Mouse (Mus musculus) lung, postnatal 0 days (tissue): ENCODE results near the gene Fam13a. TPM values are rescaled to one million over a fixed set of nuclear protein-coding genes. Genes with fewer than 3 reads are reported as not detected.

ENCODE experiments used
- ATAC-seq: fragments of 200-750 bp; cut with Nextera tagmentation; 2 replicates; pipeline ENCODE4 v1.8.0; 2017; ENCODE audit warnings: moderate library complexity
- DNase-seq: peaks from one replicate; pipeline ENCODE4 v3.0.0-alpha.2; 2016; ENCODE audit warnings: low spot score
- H3K27ac ChIP-seq: fragments of 300-500 bp; sonication (generic); 2 replicates; pipeline ENCODE4 v1.5.1; 2014; ENCODE audit warnings: antibody characterized with exemption, mild to moderate bottlenecking, low read length, mixed read lengths
- H3K27me3 ChIP-seq: fragments of 300-500 bp; sonication (generic); replicated peaks from 2 replicates; pipeline ENCODE4 v1.6.1; 2014; ENCODE audit warnings: low read length, mixed read lengths; ENCODE audit not compliant: insufficient read depth
- H3K36me3 ChIP-seq: fragments of 300-500 bp; sonication (generic); 2 replicates; pipeline ENCODE4 v1.6.1; 2014; ENCODE audit warnings: low read length, mixed read lengths; ENCODE audit not compliant: insufficient read depth
- H3K4me1 ChIP-seq: fragments of 300-500 bp; sonication (generic); 2 replicates; pipeline ENCODE4 v1.6.1; 2014; ENCODE audit warnings: antibody characterized with exemption, low read depth, low read length, mixed read lengths; ENCODE audit not compliant: insufficient read depth
- H3K4me2 ChIP-seq: fragments of 300-500 bp; sonication (generic); replicated peaks from 2 replicates; pipeline ENCODE4 v1.6.1; 2014; ENCODE audit warnings: low read depth, mild to moderate bottlenecking, low read length, moderate library complexity, mixed read lengths
- H3K4me3 ChIP-seq: fragments of 300-500 bp; sonication (generic); 2 replicates; pipeline ENCODE4 v1.5.1; 2014; ENCODE audit warnings: low read depth, low read length
- H3K9ac ChIP-seq: fragments of 300-500 bp; sonication (generic); replicated peaks from 2 replicates; pipeline ENCODE4 v1.6.1; 2014; ENCODE audit warnings: low read depth, mild to moderate bottlenecking
- H3K9me3 ChIP-seq: fragments of 300-500 bp; sonication (generic); 2 replicates; pipeline ENCODE4 v1.6.1; 2016; ENCODE audit warnings: low read length, mixed read lengths
- CTCF ChIP-seq: IDR thresholded peaks from 2 replicates; pipeline ENCODE4 v1.5.1; 2016; ENCODE audit warnings: antibody characterized with exemption, mild to moderate bottlenecking
- EP300 ChIP-seq: IDR thresholded peaks from 2 replicates; pipeline ENCODE4 v1.6.1; 2016; ENCODE audit warnings: antibody characterized with exemption, mild to moderate bottlenecking, control low read depth
- WGBS: fragments of 180-500 bp; shearing (Covaris S2); extraction: QIAGEN DNeasy Blood & Tissue Kit; methylation state at CpG from one replicate; pipeline ENCODE4 v1.1.7; 2014; 5-methylcytosine and 5-hydroxymethylcytosine counted together
- polyA plus RNA-seq: library from polyadenylated mRNA; unstranded; fragments of >200 nt; fragmentation: Nextera tagmentation; extraction: Ambion mirVana; gene quantifications from 2 replicates; pipeline ENCODE4 v1.2.1, GENCODE M21; 2015

The Fam13a gene
- polyA plus RNA-seq, 1 experiment from 2014 or later, result 23.5 TPM

DNA sequence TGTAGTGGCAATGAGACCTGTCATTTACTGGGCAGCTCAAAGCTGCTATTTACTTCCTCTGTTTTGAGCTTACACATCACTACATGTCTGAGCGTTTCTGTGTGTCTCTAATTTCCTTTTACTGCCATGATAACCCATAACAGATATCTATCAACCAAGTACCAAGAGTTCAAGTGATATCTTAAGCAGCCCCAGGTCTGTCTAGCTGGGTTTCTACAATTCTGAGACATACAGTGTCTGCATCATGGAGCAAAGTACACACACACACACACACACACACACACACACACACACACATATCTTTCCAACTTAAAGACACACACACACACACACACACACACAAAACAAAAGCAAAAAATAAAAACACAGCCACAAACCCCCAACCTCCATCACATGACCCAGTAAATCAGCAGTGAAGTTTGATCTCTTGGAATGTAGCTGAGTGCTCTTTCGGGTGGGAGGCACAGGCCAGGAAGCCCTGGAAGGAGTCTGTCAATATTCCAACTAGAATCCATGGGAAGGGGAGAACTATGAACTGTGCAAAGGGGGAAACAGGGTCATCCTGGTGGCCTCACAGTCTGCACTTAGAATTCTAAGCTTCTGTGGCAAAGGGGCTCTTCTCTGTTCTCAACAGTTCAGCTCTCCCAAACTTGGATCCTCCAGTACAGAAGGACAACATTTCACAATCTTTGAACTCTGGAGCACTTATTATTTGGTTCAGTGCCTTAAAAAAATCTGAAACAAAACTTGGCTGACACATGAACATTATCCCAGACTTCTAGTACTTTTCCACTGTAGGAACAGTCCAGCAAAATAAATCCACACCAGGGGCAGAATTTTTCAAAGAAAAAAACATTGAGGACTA, 73.0 kb downstream of the Fam13a start:
- Histone ChIP-seq H3K27me3 (no peaks in the 10 kb centered on the region), H3K27ac (peak overlapping the region; percentile 60; the same call in 1 of the 2 replicates), H3K9me3 (no peaks in the 10 kb centered on the region), H3K9ac (no peak overlapping the region), H3K4me2 (no peak overlapping the region), H3K36me3 (peaks cover 14% of the 10 kb centered on the region; the same call in 1 of the 2 replicates), H3K4me3 (no peak overlapping the region), H3K4me1 (no peaks in the 10 kb centered on the region)
- peak; percentile 88 for ATAC-seq
- WGBS, result 34% methylated on average over 2 of the region's 2 CpGs
- DNase-seq, result peak; percentile 89
- TF ChIP-seq CTCF, result no peak
- peak; percentile 35; the same call in 1 of the 2 replicates for TF ChIP-seq EP300

- Histone ChIP-seq H3K4me1 (no peaks in the 10 kb centered on the region), H3K36me3 (peaks cover 9% of the 10 kb centered on the region; the same call in 1 of the 2 replicates), H3K9ac (no peak overlapping the region), H3K27me3 (no peaks in the 10 kb centered on the region), H3K4me3 (no peak overlapping the region), H3K27ac (no peak overlapping the region), H3K4me2 (no peak overlapping the region), H3K9me3 (no peaks in the 10 kb centered on the region)
- no peak for ATAC-seq
- no peak for DNase-seq
- 98% methylated on average over 1 of the region's 1 CpGs for WGBS
- no peak for TF ChIP-seq EP300
- no peak for TF ChIP-seq CTCF
These were observed 73.9 kb downstream of the Fam13a start for GRCm38 (mm10) chr6:58950410-58950809.

DNA sequence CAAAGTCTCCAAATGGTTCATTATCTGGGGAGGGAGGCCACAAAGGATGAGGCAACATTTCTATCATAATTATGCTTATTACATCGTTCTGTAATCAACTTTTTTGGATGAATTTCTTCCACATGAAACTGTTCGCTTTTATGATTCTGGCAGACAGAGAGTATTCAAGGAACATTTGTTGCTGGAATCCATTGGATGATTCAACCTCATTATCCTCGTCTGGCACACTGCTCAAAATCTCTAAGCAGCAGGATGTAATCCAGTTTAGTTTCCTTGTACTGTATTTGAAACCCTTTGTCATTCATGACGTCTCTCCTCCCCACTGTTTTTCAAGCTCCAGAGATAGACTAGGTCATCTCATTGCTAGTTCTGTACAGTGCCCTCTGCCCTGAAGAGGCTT, 77.5 kb downstream of the Fam13a start:
- Histone ChIP-seq H3K36me3 (peaks cover 10% of the 10 kb centered on the region; the same call in 1 of the 2 replicates), H3K9ac (no peak overlapping the region), H3K27me3 (no peaks in the 10 kb centered on the region), H3K4me3 (no peak overlapping the region), H3K27ac (no peak overlapping the region), H3K9me3 (no peaks in the 10 kb centered on the region), H3K4me2 (no peak overlapping the region), H3K4me1 (no peaks in the 10 kb centered on the region)
- WGBS, result 68% methylated on average over 4 of the region's 4 CpGs
- DNase-seq (no peak), ATAC-seq (no peak)
- TF ChIP-seq CTCF (no peak), EP300 (no peak)

DNA sequence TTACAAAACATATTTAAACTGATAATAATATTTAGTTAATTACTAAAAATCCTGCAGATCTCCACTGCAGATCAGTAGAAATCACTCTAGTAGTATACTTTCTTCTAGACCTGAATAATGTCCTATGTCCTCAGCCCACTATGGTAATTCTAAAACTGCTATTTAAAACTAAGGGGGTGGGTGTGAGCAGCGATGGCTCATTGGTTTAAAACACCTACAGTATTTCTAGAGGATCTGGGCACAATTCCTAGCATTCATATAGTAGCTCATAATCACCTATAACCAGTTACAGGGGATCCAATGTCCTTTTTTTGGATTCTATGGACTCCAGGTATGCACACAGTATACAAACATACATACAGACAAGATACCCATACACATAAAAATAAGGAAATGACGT, 78.1 kb downstream of the Fam13a start:
- WGBS, result 49% methylated on average over 2 of the region's 2 CpGs
- TF ChIP-seq CTCF (no peak), EP300 (no peak)
- no peak overlapping the region for H3K4me3 ChIP-seq
- no peak for ATAC-seq
- H3K36me3 ChIP-seq, result peaks cover 10% of the 10 kb centered on the region; the same call in 1 of the 2 replicates
- no peak for DNase-seq
- no peaks in the 10 kb centered on the region for H3K27me3 ChIP-seq
- H3K27ac ChIP-seq, result no peak overlapping the region
- H3K9ac ChIP-seq, result no peak overlapping the region
- no peak overlapping the region for H3K4me2 ChIP-seq
- no peaks in the 10 kb centered on the region for H3K9me3 ChIP-seq
- H3K4me1 ChIP-seq, result no peaks in the 10 kb centered on the region

- DNase-seq, result no peak
- Histone ChIP-seq H3K27me3 (no peaks in the 10 kb centered on the region), H3K4me3 (no peak overlapping the region), H3K4me1 (no peaks in the 10 kb centered on the region), H3K4me2 (no peak overlapping the region), H3K36me3 (peaks cover 11% of the 10 kb centered on the region; the same call in 1 of the 2 replicates), H3K27ac (no peak overlapping the region), H3K9ac (no peak overlapping the region), H3K9me3 (no peaks in the 10 kb centered on the region)
- no peak for ATAC-seq
- 86% methylated on average over 3 of the region's 3 CpGs for WGBS
- no peak for TF ChIP-seq CTCF
- TF ChIP-seq EP300, result no peak
These were observed 80.4 kb downstream of the Fam13a start for GRCm38 (mm10) chr6:58943958-58944357.

- Histone ChIP-seq H3K36me3 (peaks cover 17% of the 10 kb centered on the region; the same call in 1 of the 2 replicates), H3K9me3 (no peaks in the 10 kb centered on the region), H3K4me2 (no peak overlapping the region), H3K9ac (no peak overlapping the region), H3K27ac (no peak overlapping the region), H3K4me3 (no peak overlapping the region), H3K4me1 (no peaks in the 10 kb centered on the region), H3K27me3 (no peaks in the 10 kb centered on the region)
- WGBS, result 97% methylated on average over 2 of the region's 2 CpGs
- no peak for TF ChIP-seq EP300
- TF ChIP-seq CTCF, result no peak
- DNase-seq, result no peak
- ATAC-seq, result no peak
These were observed 82.1 kb downstream of the Fam13a start for GRCm38 (mm10) chr6:58942276-58942675.
